In genomic region chr19:24996815-24997704, GRCm38 (mm10) we compare ENCODE assay signal across 17 mouse cellular contexts. TPM values are rescaled to one million over a fixed set of nuclear protein-coding genes. Genes with fewer than 3 reads are reported as not detected.
DNase-seq lines count a peak whose midpoint lies in the region; ATAC-seq lines count a peak whose summit lies in the region.
"Had no signal": no experiment of that assay in that cellular context is flagged by ENCODE, and none has a peak within 500 bp of the region (broad histone marks: within the 10 kb centered on the region; RNA-seq: fewer than 3 reads in every experiment).

No protein-coding gene starts in this region.

- H3K9me3 ChIP-seq in forebrain, embryonic 13.5 days (replicated peaks) = no peaks in the 10 kb centered on the region
- H3K9me3 ChIP-seq in forebrain, embryonic 12.5 days = no peaks in the 10 kb centered on the region
- H3K9me3 ChIP-seq: heart, embryonic 15.5 days; midbrain, embryonic 10.5 days; neural tube, embryonic 12.5 days had no signal

- 69% methylated on average over 12 of the region's 12 CpGs for WGBS in forebrain, embryonic 13.5 days
- 66% methylated on average over 12 of the region's 12 CpGs for WGBS in forebrain, embryonic 12.5 days

- no peak overlapping the region for H3K9ac ChIP-seq in forebrain, embryonic 13.5 days
- H3K9ac ChIP-seq in forebrain, embryonic 12.5 days = no peak overlapping the region
- H3K9ac ChIP-seq: heart, embryonic 15.5 days; liver, embryonic 14.5 days; neural tube, embryonic 12.5 days had no signal

- peaks cover 8% of the 10 kb centered on the region for H3K4me1 ChIP-seq in forebrain, embryonic 13.5 days
- peaks cover 12% of the 10 kb centered on the region for H3K4me1 ChIP-seq in forebrain, embryonic 12.5 days

- peaks cover 62% of the 10 kb centered on the region for H3K27me3 ChIP-seq in forebrain, embryonic 13.5 days
- peaks cover 57% of the 10 kb centered on the region for H3K27me3 ChIP-seq in forebrain, embryonic 12.5 days

- peak; percentile 12 for DNase-seq in kidney, postnatal 14 days
- no peak for DNase-seq in kidney, postnatal 4 days
- peak; percentile 22 to 43 for DNase-seq in spleen, postnatal 36 days (ENCODE audit: low spot score in 2 of 2)
- DNase-seq in spleen, adult 12 weeks (ENCODE audit: low spot score) = no peak
- DNase-seq in lung, postnatal 36 days = peak; percentile 39
- no peak for DNase-seq in cerebellum, postnatal 4 days (ENCODE audit: low spot score in 2 of 2)
- DNase-seq: adrenal gland, postnatal 36 days; cerebellum, postnatal 25 days; kidney, adult 9 months had no signal

- ATAC-seq in forebrain, embryonic 13.5 days = no peak
- no peak for ATAC-seq in forebrain, embryonic 12.5 days (ENCODE audit: low FRiP score)
- ATAC-seq: forebrain, embryonic 16.5 days had no signal

- H3K27ac ChIP-seq in forebrain, embryonic 13.5 days = no peak overlapping the region
- no peak overlapping the region for H3K27ac ChIP-seq in forebrain, embryonic 12.5 days
- H3K27ac ChIP-seq: heart, embryonic 15.5 days; midbrain, embryonic 10.5 days; neural tube, embryonic 12.5 days had no signal

- no peak overlapping the region for H3K4me3 ChIP-seq in forebrain, embryonic 13.5 days
- H3K4me3 ChIP-seq in forebrain, embryonic 12.5 days (replicated peaks) = no peak overlapping the region
- H3K4me3 ChIP-seq: erythroblast, embryonic 14.5 days; heart, embryonic 15.5 days; midbrain, embryonic 10.5 days; neural tube, embryonic 12.5 days had no signal

- H3K4me2 ChIP-seq in forebrain, embryonic 13.5 days = no peak overlapping the region
- H3K4me2 ChIP-seq in forebrain, embryonic 12.5 days = no peak overlapping the region
- H3K4me2 ChIP-seq: heart, embryonic 15.5 days; neural tube, embryonic 12.5 days had no signal

- no peaks in the 10 kb centered on the region for H3K36me3 ChIP-seq in forebrain, embryonic 13.5 days (ENCODE audit: poor library complexity, severe bottlenecking)
- no peaks in the 10 kb centered on the region for H3K36me3 ChIP-seq in forebrain, embryonic 12.5 days (replicated peaks)
- H3K36me3 ChIP-seq: heart, embryonic 15.5 days; midbrain, embryonic 10.5 days; neural tube, embryonic 12.5 days had no signal

RNA-seq across cellular contexts. Expression of gene Dock8, which starts 2.3 kb away (rescaled TPM):
- polyA plus RNA-seq in forebrain, embryonic 13.5 days (2015; fragmentation: Nextera tagmentation; extraction: Ambion mirVana) = 0.29 and 0.54 TPM in 2 replicates
- polyA plus RNA-seq in forebrain, embryonic 12.5 days (2016; fragmentation: Nextera tagmentation; extraction: Ambion mirVana) = 1.3 TPM in 2 replicates

RNA-seq across cellular contexts. Expression of gene Cbwd1, which starts 35.6 kb away (rescaled TPM):
- polyA plus RNA-seq in forebrain, embryonic 13.5 days (2015; fragmentation: Nextera tagmentation; extraction: Ambion mirVana) = 21.5 and 22.1 TPM in 2 replicates
- polyA plus RNA-seq in forebrain, embryonic 12.5 days (2016; fragmentation: Nextera tagmentation; extraction: Ambion mirVana) = 23.5 and 24.2 TPM in 2 replicates

Comparison
In these comparisons a context has a peak if more than half of its experiments do, and no peak if none do; other contexts are left out.
1. DNase-seq: peak in kidney, postnatal 14 days (single experiment), spleen, postnatal 36 days (2 of 2) and lung, postnatal 36 days (single experiment); none in kidney, postnatal 4 days (0 of 2), spleen, adult 12 weeks (single experiment) and cerebellum, postnatal 4 days (0 of 2).